Mouse (Mus musculus) testis, postnatal 14 days (tissue): Measurements from ENCODE around the gene Foxp1.

ENCODE experiments used
- DNase-seq: peaks from one replicate; pipeline ENCODE4 v3.0.0; 2021; ENCODE audit warnings: low spot score

The Foxp1 gene

DNA sequence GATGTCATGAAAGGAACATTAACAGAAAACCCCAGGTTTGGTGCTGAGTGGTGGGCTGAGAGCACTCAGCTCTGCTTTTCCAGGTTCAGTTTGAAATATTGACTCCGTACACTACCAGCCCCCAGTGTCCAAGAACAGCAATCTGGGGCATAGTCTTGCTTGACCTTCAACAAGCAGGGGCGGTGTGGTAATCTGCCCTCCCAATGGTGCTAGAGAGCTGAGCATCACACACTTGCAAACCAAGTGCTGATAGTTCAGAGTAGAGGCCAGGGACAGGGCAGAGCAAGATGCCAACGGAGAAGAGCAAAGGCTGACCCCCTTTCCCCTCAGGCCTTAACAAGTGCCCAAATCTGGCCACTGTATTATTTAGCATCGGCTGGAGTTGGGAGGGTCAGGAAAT lies 575.8 kb downstream of the Foxp1 start:
- no peak for DNase-seq

DNA sequence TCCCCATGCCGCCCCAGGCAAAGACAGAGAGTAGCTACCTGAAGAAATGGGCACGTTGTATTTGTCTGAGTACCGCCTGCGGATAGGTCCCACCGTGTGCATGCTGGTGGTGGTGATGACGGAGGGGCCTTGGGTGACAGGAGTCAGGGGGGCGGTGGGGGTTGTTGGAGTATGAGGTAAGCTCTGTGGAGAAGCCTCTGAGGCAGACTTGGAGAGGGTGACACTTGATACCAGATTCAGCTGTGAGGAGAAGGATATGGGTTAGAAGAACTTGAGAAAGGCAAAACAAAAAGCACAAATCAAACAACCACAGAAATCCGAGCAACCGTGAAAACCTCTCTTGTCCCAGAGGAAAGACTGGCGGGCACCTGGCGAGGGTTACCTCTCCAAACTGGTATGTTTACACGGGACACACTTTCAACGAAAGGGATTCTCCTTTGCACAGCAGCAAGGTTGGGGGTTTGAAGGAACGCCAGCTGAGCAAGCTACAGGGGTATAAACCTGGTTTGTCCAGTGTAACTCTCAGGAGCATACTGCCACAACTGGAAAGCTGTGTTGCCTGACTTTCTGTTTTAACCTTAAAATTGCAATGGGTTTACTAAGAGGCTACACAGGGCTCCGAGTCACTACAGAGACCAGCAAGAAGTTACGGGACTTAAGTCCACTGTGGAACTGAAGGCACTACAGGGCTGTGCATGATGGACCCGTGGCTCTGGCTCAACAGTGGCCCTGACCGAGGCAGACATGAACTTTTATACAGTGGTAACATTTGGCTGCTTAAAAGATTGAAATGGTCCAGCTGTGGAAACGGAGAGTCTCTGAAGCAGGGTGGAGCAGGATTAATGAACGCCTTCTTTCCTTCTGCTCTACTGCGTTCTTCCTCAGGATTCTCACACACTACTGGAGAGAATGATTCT lies 576.8 kb downstream of the Foxp1 start:
- no peak for DNase-seq

DNA sequence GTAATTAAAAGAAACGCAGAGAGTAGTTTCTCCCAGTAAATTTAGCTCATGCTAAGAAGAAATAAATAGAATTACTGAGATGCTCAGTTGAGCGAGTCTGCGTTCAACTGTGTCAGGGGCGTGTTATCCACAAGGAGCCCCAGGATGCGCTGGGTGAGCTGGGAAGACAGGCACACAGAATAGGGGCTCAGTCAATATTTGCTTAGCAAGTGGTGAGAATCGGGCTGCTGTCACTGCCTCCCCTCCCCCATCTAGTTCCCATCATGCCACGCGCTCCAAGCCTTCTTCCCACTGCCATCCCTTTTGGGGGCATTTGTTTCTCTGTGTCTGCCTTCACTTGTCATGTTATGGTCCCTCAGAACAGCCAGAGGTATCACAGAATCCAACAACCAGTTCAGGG lies 584.2 kb downstream of the Foxp1 start:
- DNase-seq = no peak

DNA sequence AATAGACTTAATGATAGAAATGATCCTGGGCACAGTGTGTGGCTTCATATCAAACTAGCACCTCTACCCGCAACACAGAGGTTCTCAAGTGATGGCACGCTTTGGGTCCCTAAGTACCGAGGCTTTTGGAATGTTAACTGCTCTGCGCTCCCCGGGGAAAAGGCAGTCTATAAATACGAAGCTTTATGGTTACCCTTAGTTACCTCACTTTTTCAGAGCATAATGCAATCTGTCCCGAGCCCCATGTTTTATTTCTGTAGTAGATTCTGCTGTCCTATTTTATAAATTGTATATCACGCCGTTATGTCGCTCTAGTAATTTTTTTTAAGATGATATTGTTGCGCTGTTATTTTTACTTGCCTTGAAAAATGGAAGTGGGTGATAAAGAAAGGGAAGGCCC lies 585.0 kb downstream of the Foxp1 start:
- no peak for DNase-seq

DNA sequence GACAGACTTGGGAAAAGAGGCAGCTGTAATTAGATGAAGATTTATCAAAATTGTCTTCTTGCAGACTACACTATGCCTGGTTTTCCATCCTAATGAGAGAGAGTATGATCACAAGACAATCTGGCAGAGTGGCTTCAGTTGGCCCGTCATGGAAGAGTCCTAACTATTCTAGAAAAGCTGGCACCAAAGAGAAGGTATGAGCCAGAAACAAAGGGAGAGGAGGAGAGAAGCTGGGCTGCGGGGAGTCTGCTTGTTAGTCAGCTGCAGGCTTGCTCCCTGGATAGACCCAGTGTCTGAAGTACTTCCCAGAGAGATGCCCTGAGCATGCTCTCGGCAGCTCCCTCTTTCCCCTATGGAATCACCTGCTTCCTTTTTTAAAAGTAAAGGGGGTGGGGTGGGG lies 586.1 kb downstream of the Foxp1 start:
- no peak for DNase-seq

DNA sequence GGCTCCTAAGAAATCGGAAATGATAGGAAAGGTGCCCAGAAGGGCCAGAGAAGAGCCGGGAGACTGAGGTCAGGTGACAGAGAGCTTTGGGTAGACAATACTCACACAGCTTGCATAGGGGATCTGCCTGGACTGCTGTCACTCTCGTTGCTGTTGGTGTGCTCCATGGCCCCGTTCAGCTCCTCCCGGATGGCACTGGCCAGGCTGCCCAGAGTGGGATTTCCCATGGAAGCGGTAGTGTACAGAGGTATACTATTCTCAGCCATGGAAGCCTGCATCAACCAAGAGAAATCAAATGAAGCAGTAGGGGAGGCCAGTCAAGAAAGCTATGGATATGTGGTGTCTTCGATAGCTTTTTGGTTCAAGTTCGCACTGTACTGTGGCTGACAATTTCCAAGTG lies 587.4 kb downstream of the Foxp1 start:
- no peak for DNase-seq

DNA sequence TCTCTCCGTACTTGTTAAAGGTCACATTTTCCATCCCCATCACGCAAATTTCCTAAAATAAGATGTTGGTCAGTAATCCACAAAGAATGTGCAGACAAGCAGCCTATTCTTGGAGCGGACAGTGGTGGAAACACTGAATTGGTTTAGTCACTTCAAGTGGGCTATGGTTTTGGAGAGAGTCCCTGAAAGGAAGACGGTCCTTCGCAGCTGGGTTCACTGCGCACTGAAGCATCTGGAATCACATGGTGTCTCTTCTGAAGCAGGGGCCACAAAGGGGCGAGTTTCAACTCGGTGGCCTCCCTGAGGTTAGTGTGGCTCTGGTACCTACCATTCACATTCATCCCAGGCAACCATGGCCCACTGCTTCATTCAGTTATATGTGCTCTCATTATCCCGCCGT lies 588.1 kb downstream of the Foxp1 start:
- DNase-seq = no peak

DNA sequence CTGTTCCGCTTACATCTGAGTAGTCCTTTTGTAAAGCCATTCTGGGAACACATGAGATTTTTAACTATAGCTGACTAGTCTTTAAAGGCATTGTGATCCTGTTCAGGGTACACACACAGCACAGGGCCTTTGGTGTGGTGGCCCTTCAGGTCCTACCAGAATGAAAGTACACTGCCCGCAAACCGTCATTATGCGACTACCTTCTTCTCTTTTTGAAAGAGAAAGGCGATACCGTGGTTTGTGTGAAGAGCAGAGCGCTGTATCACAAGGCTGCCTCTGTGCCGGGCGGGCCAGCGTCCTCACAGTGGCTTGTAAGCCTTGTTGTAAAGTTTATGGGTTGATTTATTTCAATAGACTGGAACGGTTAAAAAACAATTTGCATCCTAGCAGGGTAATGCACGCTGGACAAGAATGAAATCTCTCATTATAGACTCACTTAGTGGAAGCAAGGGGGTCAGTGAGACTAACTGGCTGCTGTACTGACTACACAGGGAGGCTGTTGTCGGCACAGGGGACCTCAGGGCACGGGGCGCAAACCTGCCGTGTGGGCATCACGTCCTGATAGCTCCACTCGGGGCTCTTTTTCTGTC lies 589.3 kb downstream of the Foxp1 start:
- DNase-seq = no peak

DNA sequence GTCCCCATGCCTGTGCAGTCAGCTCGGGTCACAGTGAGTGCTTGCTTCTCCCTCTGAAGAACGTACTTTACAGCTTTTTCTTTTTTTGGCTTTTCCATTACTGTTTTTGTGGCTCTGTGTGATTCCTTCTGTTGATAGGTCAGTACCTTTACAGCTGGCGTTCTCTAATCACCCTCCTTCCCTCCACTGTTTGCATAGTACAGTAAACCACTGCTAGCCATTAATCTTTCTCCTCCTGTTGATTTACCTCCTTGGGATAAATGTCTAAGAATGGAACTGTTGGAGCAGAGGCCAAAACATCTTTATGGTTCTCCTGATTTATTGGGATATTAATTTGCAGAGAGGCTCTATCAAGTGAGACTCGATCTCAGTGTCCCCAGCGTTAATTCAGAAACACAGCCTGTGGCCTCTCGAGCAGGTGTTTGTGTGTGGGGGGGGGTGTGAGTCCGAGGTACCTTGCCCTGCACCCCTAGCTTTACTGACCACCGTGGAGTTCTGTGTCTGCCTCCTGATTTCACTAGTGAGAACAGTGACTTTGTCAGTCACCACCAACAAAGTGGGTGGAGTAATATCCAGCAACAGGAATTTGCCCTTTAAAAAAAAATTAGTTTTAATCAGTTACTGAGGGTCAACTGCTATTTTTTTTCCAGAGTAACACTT lies 590.5 kb downstream of the Foxp1 start:
- DNase-seq = no peak

DNA sequence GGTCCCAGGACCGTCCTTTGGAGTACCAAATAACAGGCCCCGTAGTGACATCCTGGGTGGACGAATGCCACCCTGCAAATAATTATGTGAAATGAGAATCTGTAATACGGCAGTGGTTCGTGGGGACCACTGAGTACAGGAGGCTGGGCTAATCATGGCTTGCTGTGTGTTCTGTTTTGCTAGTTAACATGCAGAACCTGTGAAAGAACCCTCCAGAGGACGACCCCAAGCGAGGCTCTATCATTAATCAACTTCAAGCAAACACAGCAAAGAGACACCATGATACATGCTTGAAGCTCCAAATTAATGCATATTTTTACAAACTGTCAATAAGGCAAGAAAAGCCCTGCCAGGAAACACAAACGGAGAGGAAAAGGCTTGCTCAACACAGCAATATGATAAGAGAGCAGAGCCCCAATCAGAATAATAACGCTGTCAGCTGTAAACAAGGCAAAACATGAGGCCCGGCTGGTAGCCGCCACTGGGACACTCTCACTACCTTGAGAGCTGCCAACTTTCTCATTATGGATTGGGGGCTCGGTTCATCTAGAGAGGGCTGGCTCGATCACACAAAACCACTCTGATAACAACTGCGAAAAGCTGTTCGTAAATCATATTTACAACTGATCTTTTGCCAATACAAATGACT lies 591.7 kb downstream of the Foxp1 start:
- DNase-seq = no peak

DNA sequence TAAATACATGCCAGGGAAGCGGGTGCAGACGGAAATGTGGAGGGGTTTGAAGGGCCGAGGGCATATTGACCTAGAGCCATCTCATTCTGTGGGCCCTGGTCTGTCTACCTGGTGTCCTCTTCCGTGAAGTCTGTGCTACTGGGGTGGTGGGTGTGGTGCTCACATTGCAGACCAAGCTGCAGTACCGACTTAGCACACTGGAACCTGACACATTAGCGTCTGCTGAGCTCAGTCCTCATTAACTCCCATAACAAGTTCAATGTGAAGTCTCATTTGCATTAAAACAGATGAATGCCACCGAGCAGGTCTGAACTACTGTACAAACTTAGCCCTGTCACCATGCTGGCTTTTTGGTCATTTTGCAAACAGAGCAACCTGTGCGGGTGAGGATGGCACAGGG lies 594.2 kb downstream of the Foxp1 start:
- DNase-seq = no peak

DNA sequence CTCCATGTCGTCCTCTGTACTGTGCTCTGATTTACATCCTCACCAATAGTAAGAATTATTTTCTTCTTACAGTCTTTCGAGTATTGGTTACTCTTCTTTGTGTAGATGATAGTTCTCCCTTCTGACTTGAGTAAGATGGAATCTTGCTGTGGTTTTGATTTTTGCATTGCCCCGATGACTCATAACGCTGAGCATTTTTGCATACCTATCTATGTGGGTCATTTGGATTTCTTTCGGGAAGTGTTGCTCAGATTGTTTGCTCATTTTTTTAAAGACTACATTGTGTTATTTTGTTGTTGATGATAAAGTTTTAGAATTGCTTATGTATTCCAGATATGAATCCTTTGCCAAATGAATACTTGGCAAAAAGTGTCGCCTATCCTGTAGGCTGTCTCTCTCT lies 621.3 kb downstream of the Foxp1 start:
- no peak for DNase-seq

DNA sequence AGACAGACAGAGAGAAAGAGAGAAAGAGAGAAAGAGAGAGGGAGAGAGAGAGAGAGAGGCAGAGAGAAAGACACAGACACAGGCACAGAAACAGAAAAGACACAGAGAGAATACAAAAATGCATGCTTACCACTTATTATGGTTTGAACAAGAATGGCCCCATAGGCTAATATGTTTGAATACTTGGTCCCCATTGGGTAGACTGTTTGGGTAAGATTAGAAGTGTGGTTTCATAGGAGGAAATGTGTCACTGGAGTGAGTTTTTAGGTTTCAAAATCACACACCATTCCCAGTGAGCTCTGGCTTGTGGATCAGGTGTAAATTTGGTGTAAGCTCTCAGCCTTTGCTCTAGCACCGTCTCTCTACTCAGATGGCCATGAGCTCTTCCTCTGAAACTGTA lies 644.3 kb downstream of the Foxp1 start:
- DNase-seq = no peak

DNA sequence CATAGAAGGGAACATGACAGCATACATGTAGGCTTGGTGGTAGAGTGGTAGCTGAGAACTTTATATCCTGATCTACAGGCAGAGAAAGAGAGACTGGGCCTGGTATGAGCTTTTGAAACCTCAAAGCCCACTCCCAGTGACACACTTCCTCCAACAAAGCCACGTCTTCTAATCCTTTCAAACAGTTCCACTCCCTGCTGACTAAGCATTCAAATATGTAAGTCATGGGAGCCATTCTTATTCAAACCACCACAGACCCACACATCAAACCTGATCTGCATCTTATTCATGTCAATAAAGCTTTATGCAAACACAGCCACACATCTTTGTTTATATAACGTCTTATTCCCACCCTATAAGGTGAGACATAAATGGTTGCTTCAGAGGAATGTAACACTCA lies 646.1 kb downstream of the Foxp1 start:
- DNase-seq = no peak
